In the genomic region with DNA sequence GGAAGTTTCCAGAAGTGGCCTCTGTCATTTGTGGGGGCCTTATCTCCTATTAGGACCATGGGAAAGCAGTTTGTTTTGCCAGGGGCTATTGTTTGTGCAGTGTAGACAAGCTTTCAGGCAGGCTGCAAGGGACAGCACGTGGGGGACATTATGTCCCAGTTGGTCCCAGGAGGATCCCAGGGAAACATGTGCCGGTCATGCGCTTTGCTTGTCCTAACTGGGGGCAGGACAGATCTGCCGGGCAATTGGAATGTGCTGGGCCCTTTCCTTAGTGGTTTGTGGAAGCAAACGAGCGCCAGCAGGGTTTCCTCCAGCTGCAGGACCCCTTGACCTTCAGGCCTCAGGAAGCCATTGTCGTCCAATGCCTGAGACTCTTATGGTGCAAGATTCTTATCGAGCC, we compare ENCODE assay signal across 10 mouse cellular contexts. TPM values are rescaled to one million over a fixed set of nuclear protein-coding genes. Genes with fewer than 3 reads are reported as not detected.
A peak's percentile ranks its signal among the peaks of the same experiment; 100 is the strongest.
DNase-seq lines count a peak whose midpoint lies in the region; ATAC-seq and TF ChIP-seq lines count a peak whose summit lies in the region.
"Had no signal": no experiment of that assay in that cellular context is flagged by ENCODE, and none has a peak within 500 bp of the region (broad histone marks: within the 10 kb centered on the region; RNA-seq: fewer than 3 reads in every experiment).

No protein-coding gene starts in this region.

- H3K27ac ChIP-seq in layer of hippocampus, adult 2 months, result peak overlapping the region; percentile 40; the same call in 1 of the 2 replicates
- no peak overlapping the region for H3K27ac ChIP-seq in midbrain, embryonic 11.5 days (ENCODE audit: low read depth, low read length)

- no peak for ATAC-seq in midbrain, embryonic 11.5 days (ENCODE audit: low FRiP score)

- TF ChIP-seq CTCF in layer of hippocampus, adult 2 months (conservative IDR thresholded peaks at IDR 0.05), result no peak

- H3K9me3 ChIP-seq in midbrain, embryonic 11.5 days (ENCODE audit: control insufficient read depth, low read length), result no peaks in the 10 kb centered on the region
- H3K9me3 ChIP-seq: limb, embryonic 12.5 days had no signal

- whole genome bisulfite sequencing in midbrain, embryonic 11.5 days, result 29% methylated on average over 8 of the region's 8 CpGs

- H3K4me3 ChIP-seq in layer of hippocampus, adult 2 months, result no peak overlapping the region
- H3K4me3 ChIP-seq in midbrain, embryonic 11.5 days (ENCODE audit: low read depth, low read length), result no peak overlapping the region
- H3K4me3 ChIP-seq: limb, embryonic 12.5 days had no signal

- DNase-seq in layer of hippocampus, adult 2 months (ENCODE audit: low spot score in 2 of 2), result no peak
- DNase-seq in layer of hippocampus, postnatal 25 days (ENCODE audit: extremely low spot score in 1 of 2, low spot score in 1 of 2), result no peak
- peak; percentile 43 to 64 for DNase-seq in gastrocnemius, adult 8-10 months (ENCODE audit: low spot score in 2 of 2)
- peak; percentile 88 for DNase-seq in kidney, adult 9 months
- peak; percentile 38 to 79 for DNase-seq in lung, postnatal 4 days
- no peak for DNase-seq in midbrain, embryonic 11.5 days (ENCODE audit: low spot score, missing footprints)
- no peak for DNase-seq in layer of hippocampus, adult 9-11 months
- DNase-seq in urinary bladder, postnatal 10 days (ENCODE audit: low spot score), result no peak
- DNase-seq: cerebellum, postnatal 36 days had no signal

- no peaks in the 10 kb centered on the region for H3K36me3 ChIP-seq in midbrain, embryonic 11.5 days (ENCODE audit: control insufficient read depth, insufficient read depth, low read length)

- H3K27me3 ChIP-seq in midbrain, embryonic 11.5 days (ENCODE audit: control insufficient read depth, insufficient read depth, low read length), result no peaks in the 10 kb centered on the region
- H3K27me3 ChIP-seq: limb, embryonic 12.5 days had no signal

- H3K4me2 ChIP-seq in midbrain, embryonic 11.5 days, result no peak overlapping the region
- H3K4me2 ChIP-seq: limb, embryonic 12.5 days had no signal

- no peak overlapping the region for H3K9ac ChIP-seq in midbrain, embryonic 11.5 days (ENCODE audit: low read length)
- H3K9ac ChIP-seq: limb, embryonic 12.5 days had no signal

- H3K4me1 ChIP-seq in midbrain, embryonic 11.5 days (ENCODE audit: control insufficient read depth, insufficient read depth, low read length), result peaks cover 5% of the 10 kb centered on the region; the same call in 1 of the 2 replicates

RNA-seq across cellular contexts. Expression of gene Timp3, which starts 41.4 kb away (rescaled TPM):
- total RNA-seq in layer of hippocampus, adult 2 months (2021), result 10 to 100 TPM; 61.8 to 62.0 TPM
- 10 to 100 TPM; 50.1 to 55.1 TPM for total RNA-seq in layer of hippocampus, postnatal 25 days (2021)
- total RNA-seq in gastrocnemius, adult 8-10 months (2022), result 10 to 100 TPM; 47.0 to 80.7 (median 56.9) TPM
- polyA plus RNA-seq in midbrain, embryonic 11.5 days (2014; fragmentation: Nextera tagmentation; extraction: Ambion mirVana), result 20.2 and 20.7 TPM in 2 replicates

Comparison
In these comparisons a context has a peak if more than half of its experiments do, and no peak if none do; other contexts are left out.
1. DNase-seq: peak in gastrocnemius, adult 8-10 months (2 of 2), kidney, adult 9 months (single experiment) and lung, postnatal 4 days (2 of 2); none in layer of hippocampus, adult 2 months (0 of 2), layer of hippocampus, postnatal 25 days (0 of 2), midbrain, embryonic 11.5 days (single experiment), layer of hippocampus, adult 9-11 months (single experiment) and urinary bladder, postnatal 10 days (single experiment).